ENCODE assay signal across 9 mouse cellular contexts in genomic region chr7:126066777-126067176, GRCm38 (mm10). TPM values are rescaled to one million over a fixed set of nuclear protein-coding genes. Genes with fewer than 3 reads are reported as not detected.
DNase-seq lines count a peak whose midpoint lies in the region; ATAC-seq and TF ChIP-seq lines count a peak whose summit lies in the region.
"Had no signal": no experiment of that assay in that cellular context is flagged by ENCODE, and none has a peak within 500 bp of the region (broad histone marks: within the 10 kb centered on the region; RNA-seq: fewer than 3 reads in every experiment).

No protein-coding gene starts in this region.

- H3K4me3 ChIP-seq in forebrain, embryonic 14.5 days (ENCODE audit: low read depth, low read length), result no peak overlapping the region
- no peak overlapping the region for H3K4me3 ChIP-seq in forebrain, embryonic 11.5 days (ENCODE audit: low read depth, low read length)
- H3K4me3 ChIP-seq in midbrain, postnatal 0 days (ENCODE audit: low read depth, low read length), result no peak overlapping the region
- H3K4me3 ChIP-seq in midbrain, embryonic 11.5 days (ENCODE audit: low read depth, low read length), result no peak overlapping the region
- no peak overlapping the region for H3K4me3 ChIP-seq in heart, embryonic 10.5 days
- H3K4me3 ChIP-seq in neural tube, embryonic 15.5 days (replicated peaks), result no peak overlapping the region

- ATAC-seq in forebrain, embryonic 14.5 days, result no peak
- ATAC-seq in forebrain, embryonic 11.5 days (replicated peaks; ENCODE audit: low FRiP score), result no peak
- no peak for ATAC-seq in midbrain, postnatal 0 days (ENCODE audit: low FRiP score)
- no peak for ATAC-seq in midbrain, embryonic 11.5 days (ENCODE audit: low FRiP score)
- ATAC-seq in neural tube, embryonic 15.5 days (ENCODE audit: low FRiP score), result peak; percentile 68

- TF ChIP-seq CTCF in midbrain, postnatal 0 days (IDR thresholded peaks at IDR 0.05), result no peak

- no peaks in the 10 kb centered on the region for H3K36me3 ChIP-seq in forebrain, embryonic 14.5 days (ENCODE audit: control insufficient read depth, insufficient read depth, low read length)
- H3K36me3 ChIP-seq in forebrain, embryonic 11.5 days (ENCODE audit: control insufficient read depth, insufficient read depth, low read length), result no peaks in the 10 kb centered on the region
- no peaks in the 10 kb centered on the region for H3K36me3 ChIP-seq in midbrain, postnatal 0 days (ENCODE audit: insufficient read depth, low read length)
- H3K36me3 ChIP-seq in midbrain, embryonic 11.5 days (ENCODE audit: control insufficient read depth, insufficient read depth, low read length), result no peaks in the 10 kb centered on the region
- H3K36me3 ChIP-seq in heart, embryonic 10.5 days, result peaks cover 3% of the 10 kb centered on the region; the same call in 1 of the 2 replicates
- no peaks in the 10 kb centered on the region for H3K36me3 ChIP-seq in neural tube, embryonic 15.5 days

- peak; percentile 78 for DNase-seq in forebrain, embryonic 14.5 days (ENCODE audit: low spot score)
- no peak for DNase-seq in forebrain, embryonic 11.5 days (ENCODE audit: low spot score)
- peak; percentile 78 for DNase-seq in midbrain, postnatal 0 days (ENCODE audit: low spot score)
- DNase-seq in midbrain, embryonic 11.5 days (ENCODE audit: low spot score, missing footprints), result no peak
- DNase-seq in heart, embryonic 10.5 days (ENCODE audit: low spot score), result no peak
- no peak for DNase-seq in adrenal gland, postnatal 25 days
- DNase-seq in thymus, postnatal 14 days, result no peak

- no peak overlapping the region for H3K9ac ChIP-seq in forebrain, embryonic 14.5 days (ENCODE audit: low read length)
- no peak overlapping the region for H3K9ac ChIP-seq in forebrain, embryonic 11.5 days (ENCODE audit: low read length)
- no peak overlapping the region for H3K9ac ChIP-seq in midbrain, postnatal 0 days (replicated peaks; ENCODE audit: low read length, poor library complexity, severe bottlenecking)
- H3K9ac ChIP-seq in midbrain, embryonic 11.5 days (ENCODE audit: low read length), result no peak overlapping the region
- no peak overlapping the region for H3K9ac ChIP-seq in neural tube, embryonic 15.5 days (replicated peaks)

- peaks cover 6% of the 10 kb centered on the region for H3K4me1 ChIP-seq in forebrain, embryonic 14.5 days (ENCODE audit: control insufficient read depth, insufficient read depth, low read length)
- no peaks in the 10 kb centered on the region for H3K4me1 ChIP-seq in forebrain, embryonic 11.5 days (replicated peaks; ENCODE audit: control insufficient read depth, insufficient read depth, low read length)
- no peaks in the 10 kb centered on the region; the same call in 1 of the 2 replicates for H3K4me1 ChIP-seq in midbrain, postnatal 0 days (ENCODE audit: insufficient read depth, low read length)
- no peaks in the 10 kb centered on the region for H3K4me1 ChIP-seq in midbrain, embryonic 11.5 days (ENCODE audit: control insufficient read depth, insufficient read depth, low read length)
- H3K4me1 ChIP-seq in heart, embryonic 10.5 days, result peaks cover 35% of the 10 kb centered on the region
- H3K4me1 ChIP-seq in neural tube, embryonic 15.5 days, result peaks cover 15% of the 10 kb centered on the region

- no peak overlapping the region for H3K4me2 ChIP-seq in forebrain, embryonic 14.5 days (ENCODE audit: low read length)
- H3K4me2 ChIP-seq in forebrain, embryonic 11.5 days (ENCODE audit: low read depth, low read length, severe bottlenecking), result no peak overlapping the region
- no peak overlapping the region for H3K4me2 ChIP-seq in midbrain, postnatal 0 days (ENCODE audit: low read depth, low read length, poor library complexity, severe bottlenecking)
- H3K4me2 ChIP-seq in midbrain, embryonic 11.5 days, result no peak overlapping the region
- no peak overlapping the region for H3K4me2 ChIP-seq in neural tube, embryonic 15.5 days

- WGBS in forebrain, embryonic 14.5 days, result 53% methylated on average over 14 of the region's 14 CpGs
- WGBS in forebrain, embryonic 11.5 days, result 80% methylated on average over 14 of the region's 14 CpGs
- WGBS in midbrain, postnatal 0 days, result 45% methylated on average over 14 of the region's 14 CpGs
- 76% methylated on average over 14 of the region's 14 CpGs for WGBS in midbrain, embryonic 11.5 days
- 46% methylated on average over 14 of the region's 14 CpGs for WGBS in heart, embryonic 10.5 days
- WGBS in neural tube, embryonic 15.5 days, result 41% methylated on average over 14 of the region's 14 CpGs

- no peaks in the 10 kb centered on the region for H3K27me3 ChIP-seq in forebrain, embryonic 14.5 days (replicated peaks; ENCODE audit: control insufficient read depth, insufficient read depth, low read length)
- no peaks in the 10 kb centered on the region for H3K27me3 ChIP-seq in forebrain, embryonic 11.5 days (ENCODE audit: control insufficient read depth, insufficient read depth, low read length)
- no peaks in the 10 kb centered on the region for H3K27me3 ChIP-seq in midbrain, postnatal 0 days (ENCODE audit: insufficient read depth, low read length)
- no peaks in the 10 kb centered on the region for H3K27me3 ChIP-seq in midbrain, embryonic 11.5 days (ENCODE audit: control insufficient read depth, insufficient read depth, low read length)
- H3K27me3 ChIP-seq in heart, embryonic 10.5 days (ENCODE audit: insufficient read depth, poor library complexity, severe bottlenecking), result peaks cover 7% of the 10 kb centered on the region; the same call in 1 of the 2 replicates
- H3K27me3 ChIP-seq in neural tube, embryonic 15.5 days (replicated peaks), result no peaks in the 10 kb centered on the region

- 0 out of 2 replicates have a peak overlapping the region, but pooled peaks have one; percentile 63 for H3K27ac ChIP-seq in forebrain, embryonic 14.5 days (ENCODE audit: low read depth, low read length)
- no peak overlapping the region for H3K27ac ChIP-seq in forebrain, embryonic 11.5 days (ENCODE audit: low read depth, low read length)
- no peak overlapping the region for H3K27ac ChIP-seq in midbrain, postnatal 0 days (ENCODE audit: low read depth, low read length)
- no peak overlapping the region for H3K27ac ChIP-seq in midbrain, embryonic 11.5 days (ENCODE audit: low read depth, low read length)
- peak overlapping the region; percentile 59; the same call in 1 of the 2 replicates for H3K27ac ChIP-seq in heart, embryonic 10.5 days
- peak overlapping the region; percentile 23 for H3K27ac ChIP-seq in neural tube, embryonic 15.5 days (replicated peaks)

- H3K9me3 ChIP-seq in forebrain, embryonic 14.5 days (replicated peaks; ENCODE audit: control insufficient read depth, low read length), result no peaks in the 10 kb centered on the region
- no peaks in the 10 kb centered on the region for H3K9me3 ChIP-seq in forebrain, embryonic 11.5 days (ENCODE audit: control insufficient read depth, low read length)
- H3K9me3 ChIP-seq in midbrain, postnatal 0 days (ENCODE audit: low read length), result no peaks in the 10 kb centered on the region
- H3K9me3 ChIP-seq in midbrain, embryonic 11.5 days (ENCODE audit: control insufficient read depth, low read length), result no peaks in the 10 kb centered on the region; the same call in 1 of the 2 replicates
- no peaks in the 10 kb centered on the region for H3K9me3 ChIP-seq in heart, embryonic 10.5 days
- no peaks in the 10 kb centered on the region for H3K9me3 ChIP-seq in neural tube, embryonic 15.5 days (replicated peaks)

RNA-seq across cellular contexts. Expression of gene Gsg1l, which starts 15.4 kb away (rescaled TPM):
- polyA plus RNA-seq in forebrain, embryonic 14.5 days (2014; fragmentation: Nextera tagmentation; extraction: Ambion mirVana), result 5.0 TPM in 2 replicates
- polyA plus RNA-seq in forebrain, embryonic 11.5 days (2014; fragmentation: Nextera tagmentation; extraction: Ambion mirVana), result 0.63 and 0.72 TPM in 2 replicates
- total RNA-seq in midbrain, postnatal 0 days (2014; rRNA removed), result 38.3 and 42.7 TPM in 2 replicates
- 17.8 and 19.3 TPM in 2 replicates for polyA plus RNA-seq in midbrain, postnatal 0 days (2015; fragmentation: Nextera tagmentation; extraction: Ambion mirVana)
- polyA plus RNA-seq in midbrain, embryonic 11.5 days (2014; fragmentation: Nextera tagmentation; extraction: Ambion mirVana), result 1.7 and 2.1 TPM in 2 replicates
- polyA plus RNA-seq in heart, embryonic 10.5 days (2016; fragmentation: Nextera tagmentation; extraction: Ambion mirVana), result 3.1 and 7.2 TPM in 2 replicates
- polyA plus RNA-seq in neural tube, embryonic 15.5 days (2015; fragmentation: Nextera tagmentation; extraction: Ambion mirVana), result 12.9 and 14.4 TPM in 2 replicates
- 52.1 and 77.9 TPM in 2 replicates for total RNA-seq in adrenal gland, postnatal 25 days (2021)
- polyA plus RNA-seq: C2C12 had no signal

Comparison
In these comparisons a context has a peak if more than half of its experiments do, and no peak if none do; other contexts are left out.
1. DNase-seq: peak in forebrain, embryonic 14.5 days (single experiment) and midbrain, postnatal 0 days (single experiment); none in forebrain, embryonic 11.5 days (single experiment), midbrain, embryonic 11.5 days (single experiment), heart, embryonic 10.5 days (single experiment), adrenal gland, postnatal 25 days (single experiment) and thymus, postnatal 14 days (single experiment).
2. H3K27ac ChIP-seq: peak in forebrain, embryonic 14.5 days (single experiment), heart, embryonic 10.5 days (single experiment) and neural tube, embryonic 15.5 days (single experiment); none in forebrain, embryonic 11.5 days (single experiment), midbrain, postnatal 0 days (single experiment) and midbrain, embryonic 11.5 days (single experiment).